21 mouse cellular contexts compared by ENCODE assay signal in the genomic region with DNA sequence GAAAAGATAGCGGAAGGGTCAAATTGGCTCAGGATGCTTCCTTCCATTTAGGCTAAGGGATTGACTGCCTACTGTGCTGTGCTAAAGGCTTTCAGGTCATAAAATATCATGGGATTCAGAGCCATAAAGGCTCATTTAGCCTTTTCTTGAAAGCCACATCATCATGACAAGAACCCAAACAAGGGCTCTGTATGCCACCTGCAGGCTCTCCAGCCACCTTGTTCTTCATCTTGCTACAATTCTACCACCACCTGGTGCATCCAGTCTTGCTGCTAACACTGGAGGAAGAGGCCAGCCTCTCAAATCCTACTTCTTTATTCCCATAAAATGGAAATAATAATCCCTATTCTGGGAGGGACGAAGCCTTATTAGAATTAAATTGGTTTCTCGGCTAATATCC.
"Had no signal": no experiment of that assay in that cellular context is flagged by ENCODE, and none has a peak within 500 bp of the region (broad histone marks: within the 10 kb centered on the region; RNA-seq: fewer than 3 reads in every experiment).

No protein-coding gene starts in this region.

- DNase-seq: kidney, adult 2 months; kidney, postnatal 10 days; left cerebral cortex, postnatal 4 days; liver, postnatal 0 days; lung, embryonic 14.5 days; retina, postnatal 1 day; right cerebral cortex, postnatal 25 days; spleen, adult 18-20 months; thymus, postnatal 25 days had no signal

- H3K9ac ChIP-seq: limb, embryonic 12.5 days; limb, embryonic 15.5 days; liver, embryonic 14.5 days; liver, postnatal 0 days; lung, embryonic 14.5 days; midbrain, embryonic 12.5 days; midbrain, embryonic 15.5 days; neural tube, embryonic 13.5 days; stomach, embryonic 15.5 days had no signal

- H3K9me3 ChIP-seq: limb, embryonic 12.5 days; limb, embryonic 15.5 days; midbrain, embryonic 12.5 days; midbrain, embryonic 15.5 days; neural tube, embryonic 13.5 days; stomach, embryonic 15.5 days had no signal

- H3K4me3 ChIP-seq: limb, embryonic 12.5 days; limb, embryonic 15.5 days; midbrain, embryonic 12.5 days; midbrain, embryonic 15.5 days; myocyte; neural tube, embryonic 13.5 days; stomach, embryonic 15.5 days had no signal

- H3K27ac ChIP-seq: limb, embryonic 12.5 days; limb, embryonic 15.5 days; liver, embryonic 14.5 days; macrophage; midbrain, embryonic 12.5 days; midbrain, embryonic 15.5 days; neural tube, embryonic 13.5 days; stomach, embryonic 15.5 days had no signal

- H3K4me1 ChIP-seq: limb, embryonic 12.5 days; midbrain, embryonic 12.5 days; midbrain, embryonic 15.5 days; neural tube, embryonic 13.5 days; stomach, embryonic 15.5 days had no signal

- ATAC-seq: intestine, embryonic 16.5 days; lung, postnatal 0 days; midbrain, embryonic 15.5 days had no signal

- H3K36me3 ChIP-seq: limb, embryonic 12.5 days; limb, embryonic 15.5 days; midbrain, embryonic 12.5 days; midbrain, embryonic 15.5 days; neural tube, embryonic 13.5 days; stomach, embryonic 15.5 days had no signal

- H3K4me2 ChIP-seq: limb, embryonic 12.5 days; limb, embryonic 15.5 days; liver, embryonic 11.5 days; lung, embryonic 14.5 days; midbrain, embryonic 12.5 days; midbrain, embryonic 15.5 days; neural tube, embryonic 13.5 days; stomach, embryonic 15.5 days had no signal

- H3K27me3 ChIP-seq: limb, embryonic 12.5 days; limb, embryonic 15.5 days; midbrain, embryonic 12.5 days; midbrain, embryonic 15.5 days; neural tube, embryonic 13.5 days; stomach, embryonic 15.5 days had no signal
